Mouse (Mus musculus): ENCODE measurements at regions not wholly inside any gene's neighbourhood (a gene's known extent, or its start where the extent isn't known, plus 50 kb on each side); places are given as distances from the start of the nearest gene placed in this dataset.

DNA sequence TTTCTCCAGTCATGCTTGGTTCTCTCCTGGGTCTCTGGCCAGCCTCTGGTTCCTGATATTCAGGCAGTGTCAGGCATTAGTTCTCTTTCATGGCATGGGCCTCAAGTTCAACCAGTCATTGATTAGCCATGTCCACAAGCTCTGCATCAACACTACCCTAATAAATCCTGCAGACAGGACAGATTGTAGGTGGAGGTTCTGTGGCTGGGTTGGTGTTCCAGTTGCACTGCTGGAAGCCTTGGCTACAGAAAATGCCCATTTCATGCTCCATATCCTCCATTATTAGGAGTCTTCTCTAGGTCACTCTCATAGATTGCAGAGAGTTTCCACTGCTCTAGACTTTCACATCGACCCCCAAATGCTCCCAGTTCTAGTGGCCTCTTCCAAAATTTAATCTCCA, 757.4 kb downstream of the Utrn start:
- TF ChIP-seq CHD2 (IDR thresholded peaks at IDR 0.05; ENCODE audit: low read depth, low read length) (no peak), MAFK (IDR thresholded peaks at IDR 0.05; ENCODE audit: insufficient read depth, low read depth, low read length) (no peak), ZC3H11A (IDR thresholded peaks at IDR 0.05; ENCODE audit: borderline replicate concordance, low read depth, low read length) (no peak), HCFC1 (IDR thresholded peaks at IDR 0.05; ENCODE audit: borderline replicate concordance, insufficient read depth, low read length) (no peak), ZNF384 (IDR thresholded peaks at IDR 0.05; ENCODE audit: low read depth, low read length) (no peak)

Measured in ES-E14 (cell line).